Mouse (Mus musculus) limb, embryonic 11.5 days (tissue): ENCODE data around the gene Osgin1. TPM values are rescaled to one million over a fixed set of nuclear protein-coding genes. Genes with fewer than 3 reads are reported as not detected.

Experiments used
- ATAC-seq: fragments of 200-750 bp; cut with Nextera tagmentation; 2 replicates; pipeline ENCODE4 v1.8.0; 2017; ENCODE audit warnings: low read depth; ENCODE audit not compliant: insufficient number of reproducible peaks, low FRiP score, low TSS enrichment
- DNase-seq: peaks from one replicate; pipeline ENCODE4 v3.0.0-alpha.2; 2015; ENCODE audit warnings: low spot score
- H3K27ac ChIP-seq: fragments of 300-500 bp; sonication (generic); replicated peaks from 2 replicates; pipeline ENCODE4 v1.5.1; 2014; ENCODE audit warnings: low read depth, mild to moderate bottlenecking, low read length
- H3K27me3 ChIP-seq: fragments of 300-500 bp; sonication (generic); 2 replicates; pipeline ENCODE4 v1.6.1; 2014; ENCODE audit warnings: mild to moderate bottlenecking, low read length, mixed read lengths; ENCODE audit not compliant: control insufficient read depth, insufficient read depth
- H3K36me3 ChIP-seq: fragments of 300-500 bp; sonication (generic); 2 replicates; pipeline ENCODE4 v1.6.1; 2014; ENCODE audit warnings: mild to moderate bottlenecking, low read length, moderate library complexity, mixed read lengths; ENCODE audit not compliant: control insufficient read depth, insufficient read depth
- H3K4me1 ChIP-seq: fragments of 300-500 bp; sonication (generic); 2 replicates; pipeline ENCODE4 v1.6.1; 2014; ENCODE audit warnings: low read length, mixed read lengths; ENCODE audit not compliant: control insufficient read depth, insufficient read depth
- H3K4me2 ChIP-seq: fragments of 300-500 bp; sonication (generic); 2 replicates; pipeline ENCODE4 v1.6.1; 2014; ENCODE audit warnings: low read depth, mild to moderate bottlenecking, moderate library complexity; ENCODE audit not compliant: severe bottlenecking
- H3K4me3 ChIP-seq: fragments of 300-500 bp; sonication (generic); 2 replicates; pipeline ENCODE4 v1.5.1; 2014; ENCODE audit warnings: low read depth, low read length
- H3K9ac ChIP-seq: fragments of 300-500 bp; sonication (generic); 2 replicates; pipeline ENCODE4 v1.6.1; 2014; ENCODE audit warnings: mild to moderate bottlenecking, low read length
- H3K9me3 ChIP-seq: fragments of 300-500 bp; sonication (generic); 2 replicates; pipeline ENCODE4 v1.6.1; 2016; ENCODE audit warnings: low read length; ENCODE audit not compliant: control insufficient read depth
- WGBS: fragments of 180-500 bp; shearing (Covaris S2); extraction: QIAGEN DNeasy Blood & Tissue Kit; methylation state at CpG from one replicate; pipeline ENCODE4 v1.1.7; 2014; 5-methylcytosine and 5-hydroxymethylcytosine counted together
- polyA plus RNA-seq: library from polyadenylated mRNA; unstranded; fragments of >200 nt; fragmentation: Nextera tagmentation; extraction: Ambion mirVana; gene quantifications from 2 replicates; pipeline ENCODE4 v1.2.1, GENCODE M21; 2014

The Osgin1 gene
- polyA plus RNA-seq, 1 experiment from 2014 or later, result 0.37 TPM

GRCm38 (mm10) chr8:119440250-119440951, 6.5 kb downstream of the Osgin1 start:
- H3K27ac ChIP-seq, result no peak overlapping the region
- H3K9ac ChIP-seq, result no peak overlapping the region
- 14% methylated on average over 16 of the region's 16 CpGs for WGBS
- no peaks in the 10 kb centered on the region for H3K27me3 ChIP-seq
- DNase-seq, result peak; percentile 87
- H3K4me2 ChIP-seq, result peak overlapping the region; percentile 31
- peaks cover 13% of the 10 kb centered on the region; the same call in 1 of the 2 replicates for H3K4me1 ChIP-seq
- peak; percentile 58; the same call in 1 of the 2 replicates for ATAC-seq
- H3K36me3 ChIP-seq, result no peaks in the 10 kb centered on the region
- no peaks in the 10 kb centered on the region for H3K9me3 ChIP-seq
- H3K4me3 ChIP-seq, result no peak overlapping the region

- whole genome bisulfite sequencing, result 59% methylated on average over 1 of the region's 1 CpGs
- DNase-seq (no peak), ATAC-seq (peak; percentile 32; the same call in 1 of the 2 replicates)
- Histone ChIP-seq H3K4me3 (no peak overlapping the region), H3K4me2 (0 out of 2 replicates have a peak overlapping the region, but pooled peaks have one; percentile 31), H3K4me1 (peaks cover 13% of the 10 kb centered on the region; the same call in 1 of the 2 replicates), H3K27ac (no peak overlapping the region), H3K27me3 (no peaks in the 10 kb centered on the region), H3K9me3 (no peaks in the 10 kb centered on the region), H3K36me3 (no peaks in the 10 kb centered on the region), H3K9ac (no peak overlapping the region)
These were observed 7.0 kb downstream of the Osgin1 start for GRCm38 (mm10) chr8:119440952-119441270.

- no peak for ATAC-seq
- Histone ChIP-seq H3K9me3 (no peaks in the 10 kb centered on the region), H3K4me1 (peaks cover 13% of the 10 kb centered on the region), H3K9ac (no peak overlapping the region), H3K27ac (no peak overlapping the region), H3K4me3 (no peak overlapping the region), H3K36me3 (no peaks in the 10 kb centered on the region), H3K27me3 (no peaks in the 10 kb centered on the region; the same call in 1 of the 2 replicates), H3K4me2 (no peak overlapping the region)
- 64% methylated on average over 5 of the region's 5 CpGs for WGBS
- DNase-seq, result no peak
These were observed 8.1 kb downstream of the Osgin1 start for GRCm38 (mm10) chr8:119442013-119442412.

GRCm38 (mm10) chr8:119442970-119443369, 9.0 kb downstream of the Osgin1 start:
- no peak overlapping the region for H3K9ac ChIP-seq
- H3K4me3 ChIP-seq, result no peak overlapping the region
- H3K9me3 ChIP-seq, result no peaks in the 10 kb centered on the region
- ATAC-seq (no peak), DNase-seq (no peak)
- peaks cover 9% of the 10 kb centered on the region for H3K27me3 ChIP-seq
- no peaks in the 10 kb centered on the region for H3K36me3 ChIP-seq
- 90% methylated on average over 8 of the region's 8 CpGs for WGBS
- peaks cover 9% of the 10 kb centered on the region; the same call in 1 of the 2 replicates for H3K4me1 ChIP-seq
- no peak overlapping the region for H3K27ac ChIP-seq
- H3K4me2 ChIP-seq, result no peak overlapping the region

GRCm38 (mm10) chr8:119446211-119446989, 12.5 kb downstream of the Osgin1 start, which contains the start of gene Necab2:
Necab2 (plus strand) TSS chr8:119446719.
- H3K4me2 ChIP-seq, result peak within 1 kb of the TSS; percentile 85
- no peak within 1 kb of the TSS for H3K27ac ChIP-seq
- no peaks in the 10 kb centered on the region for H3K9me3 ChIP-seq
- no peaks in the 10 kb centered on the region for H3K36me3 ChIP-seq
- peak; percentile 26; the same call in 1 of the 2 replicates for ATAC-seq
- peak within 1 kb of the TSS; percentile 57 for H3K4me3 ChIP-seq
- peaks cover 18% of the 10 kb centered on the region for H3K27me3 ChIP-seq
- H3K4me1 ChIP-seq, result peaks cover 2% of the 10 kb centered on the region; the same call in 1 of the 2 replicates
- WGBS, result 2% methylated on average over 35 of the region's 52 CpGs
- peak within 1 kb of the TSS; percentile 76 for H3K9ac ChIP-seq
- peak; percentile 96 for DNase-seq

- peak overlapping the region; percentile 57 for H3K4me3 ChIP-seq
- peaks cover 18% of the 10 kb centered on the region for H3K27me3 ChIP-seq
- ATAC-seq (no peak), DNase-seq (peak; percentile 56)
- WGBS, result under 1% methylated on average over 42 of the region's 80 CpGs
- no peaks in the 10 kb centered on the region for H3K36me3 ChIP-seq
- peaks cover 2% of the 10 kb centered on the region; the same call in 1 of the 2 replicates for H3K4me1 ChIP-seq
- no peaks in the 10 kb centered on the region for H3K9me3 ChIP-seq
- no peak overlapping the region for H3K27ac ChIP-seq
- peak overlapping the region; percentile 85 for H3K4me2 ChIP-seq
- peak overlapping the region; percentile 76 for H3K9ac ChIP-seq
These were observed 13.3 kb downstream of the Osgin1 start for GRCm38 (mm10) chr8:119446990-119447780.

- Histone ChIP-seq H3K27me3 (peaks cover 18% of the 10 kb centered on the region), H3K27ac (no peak overlapping the region), H3K9ac (no peak overlapping the region; the same call in 1 of the 2 replicates), H3K36me3 (no peaks in the 10 kb centered on the region), H3K4me3 (peak overlapping the region; percentile 57), H3K4me1 (peaks cover 2% of the 10 kb centered on the region; the same call in 1 of the 2 replicates), H3K4me2 (peak overlapping the region; percentile 85), H3K9me3 (no peaks in the 10 kb centered on the region)
- ATAC-seq (no peak), DNase-seq (no peak)
- 1% methylated on average over 17 of the region's 17 CpGs for WGBS
These were observed 13.9 kb downstream of the Osgin1 start for GRCm38 (mm10) chr8:119447781-119448170.

GRCm38 (mm10) chr8:119449627-119450026, 15.7 kb downstream of the Osgin1 start:
- Histone ChIP-seq H3K27me3 (peaks cover 18% of the 10 kb centered on the region), H3K4me3 (no peak overlapping the region), H3K36me3 (no peaks in the 10 kb centered on the region), H3K9me3 (no peaks in the 10 kb centered on the region), H3K9ac (no peak overlapping the region), H3K4me2 (no peak overlapping the region; the same call in 1 of the 2 replicates), H3K27ac (no peak overlapping the region), H3K4me1 (peaks cover 2% of the 10 kb centered on the region; the same call in 1 of the 2 replicates)
- DNase-seq (no peak), ATAC-seq (no peak)
- WGBS, result 81% methylated on average over 12 of the region's 12 CpGs
